Mouse (Mus musculus): ENCODE measurements at regions not wholly inside any gene's neighbourhood (a gene's known extent, or its start where the extent isn't known, plus 50 kb on each side); places are given as distances from the start of the nearest gene placed in this dataset.

DNA sequence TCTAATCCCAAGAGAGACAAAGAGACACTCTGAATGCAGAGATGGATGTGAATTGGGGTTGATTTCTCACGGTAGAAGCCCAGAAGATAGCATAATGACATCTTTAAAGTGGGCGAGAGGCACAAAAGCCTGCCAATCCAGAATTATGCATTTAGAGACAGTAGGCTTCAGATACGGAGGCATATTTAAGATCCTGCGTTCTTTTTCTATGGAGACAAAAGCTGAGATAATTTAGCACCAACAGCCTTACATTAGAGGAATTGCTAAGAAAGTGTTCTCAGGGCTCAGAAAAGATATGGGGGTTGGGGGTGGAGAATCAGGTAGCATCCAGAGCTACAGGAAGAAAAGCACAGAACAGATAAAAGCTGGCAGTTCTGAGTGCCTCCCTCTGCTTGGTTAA lies 422.4 kb upstream of the Kcnab2 start:
- WGBS = 34% methylated on average over 4 of the region's 4 CpGs
- Histone ChIP-seq H3K4me1 (no peaks in the 10 kb centered on the region), H3K4me3 (no peak overlapping the region), H3K27me3 (no peaks in the 10 kb centered on the region), H3K9me3 (no peaks in the 10 kb centered on the region), H3K27ac (replicated peaks) (peak overlapping the region; percentile 37), H3K9ac (replicated peaks) (no peak overlapping the region), H3K36me3 (no peaks in the 10 kb centered on the region), H3K4me2 (replicated peaks) (no peak overlapping the region)
- no peak for ATAC-seq (replicated peaks)

DNA sequence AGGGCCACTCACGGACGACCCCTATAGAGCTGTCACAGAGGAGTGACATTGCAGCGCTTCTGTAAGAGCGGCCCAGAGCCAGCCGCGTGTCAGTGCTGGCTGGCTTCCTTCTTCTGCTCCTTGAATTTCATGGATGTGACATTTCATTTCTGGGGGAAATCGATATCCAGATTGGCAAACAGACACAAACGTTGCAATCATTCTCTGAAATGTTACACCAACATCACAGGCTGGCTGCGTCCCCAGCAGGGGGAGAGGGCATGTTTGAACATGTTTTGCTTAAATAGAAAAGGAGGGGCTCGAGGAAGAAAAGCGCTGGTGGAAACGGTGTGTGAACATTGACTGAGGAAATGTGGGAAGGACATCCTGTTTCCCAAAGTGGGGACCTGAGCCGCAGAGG lies 417.4 kb upstream of the Kcnab2 start:
- WGBS = 61% methylated on average over 13 of the region's 13 CpGs
- H3K9me3 ChIP-seq = no peaks in the 10 kb centered on the region
- no peak for ATAC-seq (replicated peaks)
- no peaks in the 10 kb centered on the region for H3K27me3 ChIP-seq
- no peaks in the 10 kb centered on the region for H3K36me3 ChIP-seq
- H3K27ac ChIP-seq (replicated peaks) = no peak overlapping the region
- H3K4me3 ChIP-seq = no peak overlapping the region
- no peak overlapping the region for H3K4me2 ChIP-seq (replicated peaks)
- no peak overlapping the region for H3K9ac ChIP-seq (replicated peaks)
- H3K4me1 ChIP-seq = no peaks in the 10 kb centered on the region

DNA sequence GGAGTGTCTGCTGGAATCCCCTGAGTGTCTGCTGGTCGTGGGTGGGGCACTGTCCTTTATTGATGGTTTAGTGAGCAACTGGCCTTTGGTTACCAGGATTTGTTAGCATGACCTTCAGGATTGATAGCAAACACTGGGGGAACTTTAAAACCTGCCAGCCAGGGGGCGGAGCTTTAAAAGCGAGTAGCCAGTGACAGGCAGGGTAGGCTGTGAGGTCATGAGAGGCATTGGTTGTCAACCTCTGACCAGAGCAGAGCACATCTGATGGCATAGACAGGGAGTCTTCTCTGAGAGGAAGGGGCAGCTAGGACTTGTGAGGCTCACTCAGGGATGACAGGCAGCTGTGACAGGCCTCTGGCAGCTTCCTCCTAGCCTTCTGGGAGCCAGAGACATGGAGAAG lies 415.3 kb upstream of the Kcnab2 start:
- Histone ChIP-seq H3K36me3 (no peaks in the 10 kb centered on the region), H3K9me3 (no peaks in the 10 kb centered on the region), H3K27ac (replicated peaks) (no peak overlapping the region), H3K4me1 (no peaks in the 10 kb centered on the region), H3K9ac (replicated peaks) (no peak overlapping the region), H3K4me2 (replicated peaks) (no peak overlapping the region), H3K27me3 (no peaks in the 10 kb centered on the region), H3K4me3 (no peak overlapping the region)
- no peak for ATAC-seq (replicated peaks)
- 77% methylated on average over 3 of the region's 3 CpGs for WGBS

DNA sequence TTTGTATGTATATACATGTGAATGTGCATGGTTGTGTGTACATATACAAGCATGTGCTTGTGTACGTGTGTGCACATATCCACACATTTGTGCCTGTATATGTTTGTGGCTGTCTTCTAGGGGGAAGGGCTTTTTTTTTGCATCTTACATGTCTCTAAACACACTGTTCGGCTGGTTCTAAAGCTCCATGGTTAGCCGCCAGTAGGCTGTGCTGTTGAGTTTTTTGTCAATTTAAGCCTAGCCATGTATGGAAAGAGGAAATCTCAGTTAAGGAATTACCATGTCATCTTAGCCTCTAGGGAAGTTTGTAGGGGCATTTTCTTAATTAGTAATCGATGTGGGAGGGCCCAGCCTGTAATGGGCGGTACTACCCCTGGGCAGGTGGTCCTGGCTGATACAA lies 411.5 kb upstream of the Kcnab2 start:
- Histone ChIP-seq H3K36me3 (no peaks in the 10 kb centered on the region), H3K27me3 (no peaks in the 10 kb centered on the region), H3K9me3 (no peaks in the 10 kb centered on the region), H3K9ac (replicated peaks) (no peak overlapping the region), H3K4me1 (no peaks in the 10 kb centered on the region), H3K4me3 (no peak overlapping the region), H3K4me2 (replicated peaks) (no peak overlapping the region), H3K27ac (replicated peaks) (no peak overlapping the region)
- 74% methylated on average over 5 of the region's 5 CpGs for WGBS
- no peak for ATAC-seq (replicated peaks)

DNA sequence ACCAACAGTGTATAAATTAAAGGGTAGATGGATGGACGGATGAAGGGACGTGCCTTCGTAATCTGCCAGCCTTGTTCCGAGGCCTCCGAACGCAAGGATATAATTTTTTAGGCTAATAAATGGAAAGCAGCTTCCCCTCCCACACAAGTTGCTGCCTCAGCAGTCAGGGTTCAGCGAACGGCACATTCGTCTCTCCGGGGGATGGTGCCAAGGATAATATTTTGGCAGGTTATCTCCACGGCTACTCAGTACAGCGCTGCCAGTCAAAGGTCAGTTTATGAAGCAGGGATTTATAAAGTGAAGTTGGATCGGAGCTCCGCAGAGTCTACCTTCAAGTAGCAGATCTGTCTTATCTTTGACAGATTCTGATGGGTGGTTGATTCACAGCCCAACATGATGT lies 410.6 kb upstream of the Kcnab2 start:
- H3K4me3 ChIP-seq = no peak overlapping the region
- no peak for ATAC-seq (replicated peaks)
- H3K27me3 ChIP-seq = no peaks in the 10 kb centered on the region
- no peak overlapping the region for H3K9ac ChIP-seq (replicated peaks)
- no peak overlapping the region for H3K4me2 ChIP-seq (replicated peaks)
- no peak overlapping the region for H3K27ac ChIP-seq (replicated peaks)
- H3K36me3 ChIP-seq = no peaks in the 10 kb centered on the region
- H3K9me3 ChIP-seq = no peaks in the 10 kb centered on the region
- H3K4me1 ChIP-seq = no peaks in the 10 kb centered on the region
- 79% methylated on average over 14 of the region's 14 CpGs for WGBS

DNA sequence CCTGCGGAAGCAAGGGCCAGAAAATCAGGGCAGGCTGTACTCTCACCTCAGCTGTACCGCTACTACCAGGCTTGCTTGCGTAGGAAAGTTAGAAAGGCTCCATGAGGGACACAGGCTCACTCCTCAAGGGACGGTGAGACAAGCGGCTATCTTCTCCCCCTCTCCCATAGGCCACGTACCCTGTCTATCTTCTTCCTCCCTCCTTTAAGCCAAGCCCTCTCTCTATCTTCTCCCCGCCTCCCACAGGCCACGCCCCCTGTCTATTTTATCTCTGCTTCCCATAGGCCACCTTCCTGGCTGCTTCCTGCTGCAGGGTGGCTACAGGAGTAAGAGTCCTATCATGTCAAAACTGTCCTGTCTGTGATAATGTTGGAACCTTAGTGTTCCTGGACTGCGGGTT lies 409.1 kb upstream of the Kcnab2 start:
- Histone ChIP-seq H3K4me2 (replicated peaks) (no peak overlapping the region), H3K4me1 (no peaks in the 10 kb centered on the region), H3K9me3 (no peaks in the 10 kb centered on the region), H3K4me3 (no peak overlapping the region), H3K36me3 (no peaks in the 10 kb centered on the region), H3K27me3 (no peaks in the 10 kb centered on the region), H3K9ac (replicated peaks) (no peak overlapping the region), H3K27ac (replicated peaks) (no peak overlapping the region)
- WGBS = 84% methylated on average over 9 of the region's 9 CpGs
- ATAC-seq (replicated peaks) = no peak

DNA sequence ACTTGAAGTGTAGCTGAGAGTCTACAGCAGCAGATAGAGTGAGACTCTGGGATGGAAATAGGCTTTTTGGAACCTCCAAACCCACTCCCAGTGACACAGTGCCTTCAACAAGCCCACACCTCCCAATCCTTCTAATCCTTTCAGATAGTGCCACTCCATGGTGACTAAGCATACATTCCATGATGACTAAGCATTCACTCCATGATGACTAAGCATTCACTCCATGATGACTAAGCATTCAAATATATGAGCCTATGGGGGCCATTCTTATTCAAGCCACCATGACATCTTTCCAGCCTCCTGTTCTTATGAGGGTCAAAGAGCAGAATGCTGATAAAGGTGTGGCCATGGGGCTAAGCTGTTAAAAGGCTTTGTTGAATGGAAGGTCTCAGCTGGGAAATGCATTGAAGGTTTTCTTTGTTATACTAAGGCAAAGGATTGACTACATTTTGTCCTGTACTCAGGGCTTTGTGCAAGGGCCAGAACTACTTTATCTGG lies 403.8 kb upstream of the Kcnab2 start:
- Histone ChIP-seq H3K4me2 (replicated peaks) (no peak overlapping the region), H3K27ac (replicated peaks) (no peak overlapping the region), H3K9me3 (no peaks in the 10 kb centered on the region), H3K9ac (replicated peaks) (no peak overlapping the region), H3K4me3 (no peak overlapping the region), H3K4me1 (peaks cover 8% of the 10 kb centered on the region; the same call in 1 of the 2 replicates), H3K27me3 (no peaks in the 10 kb centered on the region), H3K36me3 (no peaks in the 10 kb centered on the region)
- no peak for ATAC-seq (replicated peaks)

DNA sequence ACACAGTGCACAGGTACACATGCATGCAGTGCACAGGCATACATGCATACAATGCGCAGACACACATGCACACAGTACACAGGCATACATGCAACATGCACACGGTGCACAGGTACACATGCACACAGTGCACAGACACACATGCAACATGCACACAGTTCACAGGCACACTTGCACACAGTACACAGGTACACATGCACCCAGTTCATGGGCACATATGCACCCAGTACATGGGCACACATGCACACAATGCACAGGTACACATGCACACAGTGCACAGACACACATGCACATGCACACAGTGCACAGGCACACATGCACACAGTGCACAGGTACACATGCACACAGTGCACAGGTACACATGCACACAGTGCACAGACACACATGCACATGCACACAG lies 402.7 kb upstream of the Kcnab2 start:
- Histone ChIP-seq H3K9me3 (no peaks in the 10 kb centered on the region), H3K4me3 (no peak overlapping the region), H3K27ac (replicated peaks) (no peak overlapping the region), H3K4me2 (replicated peaks) (no peak overlapping the region), H3K36me3 (no peaks in the 10 kb centered on the region), H3K9ac (replicated peaks) (no peak overlapping the region), H3K4me1 (peaks cover 8% of the 10 kb centered on the region; the same call in 1 of the 2 replicates), H3K27me3 (no peaks in the 10 kb centered on the region)
- 100% methylated on average over 2 of the region's 2 CpGs for WGBS
- no peak; the same call in 1 of the 2 replicates for ATAC-seq (replicated peaks)

DNA sequence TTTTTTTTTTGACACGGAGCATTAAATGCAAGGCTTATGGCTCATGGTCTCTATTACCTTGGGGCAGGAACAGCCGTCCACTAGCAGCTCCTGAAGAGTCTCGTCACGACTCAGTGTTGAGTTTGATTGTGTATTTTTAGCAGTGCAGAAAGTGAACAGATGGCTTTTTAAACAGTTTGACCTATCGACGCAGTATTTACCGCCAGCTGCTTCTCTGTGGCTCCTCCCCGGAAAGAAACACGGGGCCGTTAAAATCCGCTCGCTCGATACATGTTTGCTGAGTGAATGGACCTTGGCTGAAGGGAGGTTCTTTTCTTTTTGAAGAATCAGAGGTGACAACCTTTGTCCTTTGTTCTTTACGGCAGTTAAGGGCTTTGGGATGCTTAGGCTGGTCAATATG lies 401.3 kb upstream of the Kcnab2 start:
- Histone ChIP-seq H3K9ac (replicated peaks) (no peak overlapping the region), H3K4me2 (replicated peaks) (no peak overlapping the region), H3K9me3 (no peaks in the 10 kb centered on the region), H3K27ac (replicated peaks) (0 out of 2 replicates have a peak overlapping the region, but pooled peaks have one; percentile 3), H3K27me3 (no peaks in the 10 kb centered on the region), H3K36me3 (no peaks in the 10 kb centered on the region), H3K4me1 (peaks cover 8% of the 10 kb centered on the region; the same call in 1 of the 2 replicates), H3K4me3 (no peak overlapping the region)
- 47% methylated on average over 14 of the region's 14 CpGs for WGBS
- no peak for ATAC-seq (replicated peaks)

DNA sequence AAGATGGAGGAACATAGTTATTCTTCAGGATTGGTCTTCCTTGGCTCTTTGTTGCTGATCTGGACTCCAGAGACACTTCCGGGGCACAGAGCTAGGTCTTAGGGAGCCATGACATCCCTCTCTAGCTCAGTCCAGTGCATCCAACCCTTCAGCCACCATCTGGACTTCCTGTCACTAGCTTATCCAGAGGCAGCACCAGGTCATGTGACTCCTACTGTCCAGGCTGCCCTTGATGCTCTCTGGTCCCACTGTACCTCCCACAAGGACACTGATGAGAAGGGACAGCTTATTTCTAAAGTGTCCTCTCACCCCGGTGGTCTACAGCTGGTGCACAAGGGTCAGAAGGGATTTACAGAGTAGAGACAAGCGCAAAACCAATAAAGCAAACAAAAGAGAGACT lies 400.7 kb upstream of the Kcnab2 start:
- Histone ChIP-seq H3K27ac (replicated peaks) (0 out of 2 replicates have a peak overlapping the region, but pooled peaks have one; percentile 3), H3K4me1 (peaks cover 8% of the 10 kb centered on the region; the same call in 1 of the 2 replicates), H3K27me3 (no peaks in the 10 kb centered on the region), H3K36me3 (no peaks in the 10 kb centered on the region), H3K4me2 (replicated peaks) (no peak overlapping the region), H3K9me3 (no peaks in the 10 kb centered on the region), H3K4me3 (no peak overlapping the region), H3K9ac (replicated peaks) (no peak overlapping the region)
- no peak for ATAC-seq (replicated peaks)
- 82% methylated on average over 3 of the region's 3 CpGs for WGBS

DNA sequence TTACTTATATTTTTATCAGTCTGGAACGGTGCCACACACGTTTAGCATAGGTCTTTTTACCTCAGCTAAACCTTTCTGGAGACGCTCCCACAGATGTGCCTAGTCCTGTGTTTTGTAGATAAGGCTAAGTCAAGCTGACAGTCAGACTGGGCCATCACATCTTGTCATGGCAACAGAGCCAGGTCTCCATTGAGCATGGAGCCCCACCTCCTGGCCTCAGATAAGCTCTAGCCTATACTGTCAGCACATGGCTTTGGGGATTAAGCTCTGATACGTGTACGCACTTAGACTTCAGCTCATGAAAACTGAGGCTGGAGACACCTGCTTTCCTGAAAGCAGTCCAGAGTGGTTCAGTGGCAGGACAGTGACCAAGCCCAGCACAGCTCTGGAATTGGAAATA lies 392.4 kb upstream of the Kcnab2 start:
- Histone ChIP-seq H3K4me3 (no peak overlapping the region), H3K9me3 (no peaks in the 10 kb centered on the region), H3K36me3 (no peaks in the 10 kb centered on the region), H3K4me1 (no peaks in the 10 kb centered on the region), H3K4me2 (replicated peaks) (no peak overlapping the region), H3K9ac (replicated peaks) (no peak overlapping the region), H3K27ac (replicated peaks) (no peak overlapping the region), H3K27me3 (no peaks in the 10 kb centered on the region)
- no peak for ATAC-seq (replicated peaks)
- 91% methylated on average over 5 of the region's 5 CpGs for WGBS

DNA sequence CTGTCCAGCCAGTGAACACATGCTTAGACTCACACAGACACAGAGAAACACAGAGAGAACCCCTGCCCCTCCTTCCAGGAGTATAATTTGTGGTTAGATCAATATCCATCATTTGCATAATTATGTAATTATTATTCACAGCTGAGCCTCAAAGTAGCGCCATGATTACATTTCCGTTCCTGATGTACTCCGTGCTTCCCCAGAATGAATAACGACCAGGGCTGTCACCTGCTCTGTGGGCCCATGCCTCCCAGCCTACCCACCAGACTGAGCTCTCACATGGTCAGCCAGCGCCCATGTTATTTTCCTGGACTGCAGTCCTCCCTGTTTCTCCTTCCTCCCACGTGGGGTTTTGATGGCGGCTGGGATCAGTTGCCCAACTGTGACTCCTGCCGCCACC lies 388.2 kb upstream of the Kcnab2 start:
- no peak overlapping the region for H3K4me2 ChIP-seq (replicated peaks)
- no peak overlapping the region for H3K27ac ChIP-seq (replicated peaks)
- H3K9ac ChIP-seq (replicated peaks) = no peak overlapping the region
- H3K4me1 ChIP-seq = peaks cover 13% of the 10 kb centered on the region; the same call in 1 of the 2 replicates
- WGBS = 64% methylated on average over 8 of the region's 8 CpGs
- H3K9me3 ChIP-seq = no peaks in the 10 kb centered on the region
- H3K4me3 ChIP-seq = no peak overlapping the region
- no peaks in the 10 kb centered on the region for H3K27me3 ChIP-seq
- H3K36me3 ChIP-seq = no peaks in the 10 kb centered on the region
- no peak for ATAC-seq (replicated peaks)

DNA sequence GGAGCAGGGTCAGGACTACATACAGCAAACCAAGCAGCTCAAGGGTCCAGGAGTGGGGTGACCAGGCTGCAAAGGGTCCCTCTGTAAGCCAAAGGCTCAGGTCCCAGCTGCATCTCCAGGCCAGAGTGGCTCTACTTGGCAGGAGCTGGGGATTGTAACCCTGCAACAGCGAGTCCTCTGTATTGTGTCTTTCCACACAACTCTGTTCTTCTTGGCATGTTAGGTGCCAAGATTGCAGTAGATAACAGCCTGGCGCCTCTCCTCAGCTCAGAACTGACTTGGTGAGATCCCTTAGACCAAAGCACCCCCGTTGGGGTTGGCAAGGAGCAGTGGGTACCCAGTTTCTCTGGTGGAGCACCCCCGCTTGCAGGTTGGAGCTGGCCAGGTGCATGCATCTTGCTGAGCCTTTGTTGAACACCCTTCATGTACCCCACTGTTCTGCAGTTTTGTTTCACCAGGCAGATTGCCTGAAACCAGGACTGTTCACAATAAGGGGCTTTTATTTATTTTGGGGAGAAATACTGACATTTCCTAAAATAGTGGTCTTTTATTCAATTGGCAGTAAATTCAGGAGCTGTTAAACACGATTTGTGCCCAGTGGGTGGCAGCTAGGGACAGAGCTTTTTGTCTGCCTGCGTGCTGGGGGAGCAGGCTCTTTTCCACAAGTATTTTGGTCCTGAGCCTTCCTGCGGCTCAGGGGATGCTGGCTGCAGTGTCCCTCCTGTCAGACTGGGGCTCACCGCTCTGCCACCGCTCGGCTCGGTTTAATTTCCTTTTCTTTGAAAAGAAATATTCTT lies 385.3 kb upstream of the Kcnab2 start:
- H3K4me2 ChIP-seq (replicated peaks) = no peak overlapping the region
- no peak overlapping the region for H3K27ac ChIP-seq (replicated peaks)
- H3K36me3 ChIP-seq = no peaks in the 10 kb centered on the region
- H3K4me3 ChIP-seq = no peak overlapping the region
- H3K9me3 ChIP-seq = no peaks in the 10 kb centered on the region
- 27% methylated on average over 11 of the region's 11 CpGs for WGBS
- no peaks in the 10 kb centered on the region for H3K27me3 ChIP-seq
- H3K4me1 ChIP-seq = peaks cover 13% of the 10 kb centered on the region; the same call in 1 of the 2 replicates
- no peak overlapping the region for H3K9ac ChIP-seq (replicated peaks)
- no peak for ATAC-seq (replicated peaks)

Data from forebrain, embryonic 15.5 days (tissue).